Mouse (Mus musculus) adrenal gland, adult 18-20 months (tissue): ENCODE results near the gene Rps24. TPM values are rescaled to one million over a fixed set of nuclear protein-coding genes. Genes with fewer than 3 reads are reported as not detected.

Experiments used
- DNase-seq, 2 experiments: peaks; one replicate each; pipeline ENCODE4 v3.0.0; 2021 to 2022; ENCODE audit warnings: low spot score in 2 of 2
- total RNA-seq, 2 experiments: library from RNA; stranded (reverse); gene quantifications; 1 replicate in 1 of 2; 2 replicates in 1 of 2; pipeline ENCODE4 v1.2.3; 2021

The Rps24 gene
- total RNA-seq, 2 experiments from 2014 or later = 1,551 to 1,745 TPM

DNA sequence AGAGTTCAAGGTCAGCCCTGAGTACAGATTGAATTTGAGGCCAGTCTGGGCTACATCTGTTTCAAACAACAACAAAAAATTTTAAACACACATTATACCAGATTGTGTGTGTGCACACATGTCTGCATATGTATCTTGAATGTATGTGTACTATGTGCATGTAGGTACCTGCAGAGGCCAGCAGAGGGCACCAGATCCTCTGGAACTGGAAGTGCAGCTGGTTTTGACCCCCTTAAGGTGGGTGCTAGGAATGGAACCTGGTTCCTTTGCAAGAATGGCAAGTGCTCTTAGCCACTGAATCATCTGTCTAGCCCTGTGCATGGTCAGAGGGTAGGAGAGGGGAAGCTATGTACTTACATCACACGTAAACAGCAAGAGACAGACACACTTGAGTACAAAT lies 23.3 kb downstream of the Rps24 start:
- no peak for DNase-seq

DNA sequence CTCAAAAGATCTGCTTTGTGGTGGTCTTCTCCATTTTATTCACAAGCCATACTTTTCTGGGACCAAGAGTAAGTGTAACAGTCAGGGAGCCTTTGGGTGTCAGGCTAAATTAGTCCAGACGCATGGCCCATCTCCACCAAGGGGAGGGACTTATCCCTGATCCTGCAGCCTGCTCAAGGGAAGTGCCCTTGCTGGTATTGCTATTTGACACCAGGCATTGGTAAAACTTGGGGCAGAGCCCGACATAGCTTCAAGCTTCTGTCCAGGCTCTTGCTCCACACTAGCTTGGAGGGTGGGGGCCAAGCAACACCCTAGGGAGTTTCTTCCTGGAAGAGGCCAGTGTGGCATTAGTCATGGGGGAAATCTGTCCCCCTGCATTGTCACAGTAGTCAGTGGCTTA lies 23.8 kb downstream of the Rps24 start:
- no peak for DNase-seq

DNA sequence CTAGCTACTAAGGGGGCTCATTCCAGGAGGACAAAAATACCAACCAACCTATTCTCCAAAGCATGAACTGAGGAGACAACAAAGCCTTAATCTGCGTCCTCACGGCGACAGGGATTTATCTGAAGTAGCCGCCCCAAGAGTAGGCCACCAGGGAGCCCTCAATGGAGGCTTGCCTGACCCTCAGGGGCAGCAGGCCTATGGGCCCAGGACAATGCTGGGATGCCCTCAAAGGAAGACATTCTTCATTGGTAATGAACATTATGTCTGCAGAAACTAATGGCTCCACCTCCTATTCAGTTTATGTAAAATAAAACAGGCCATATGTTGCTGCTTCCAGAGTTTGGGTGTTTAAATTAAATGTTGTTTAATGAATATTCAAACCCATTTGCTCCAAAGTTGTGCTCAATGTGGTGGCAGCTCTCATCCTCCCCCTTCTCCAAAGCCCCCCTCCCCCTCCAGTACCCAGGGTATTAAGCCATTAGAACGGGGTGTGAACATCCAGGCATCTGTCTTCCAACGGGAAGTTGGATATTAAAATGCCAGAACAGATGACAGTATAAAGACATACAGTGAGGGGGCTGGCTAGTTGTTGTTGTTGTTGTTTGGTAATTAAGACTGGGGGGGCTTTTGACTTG lies 25.7 kb downstream of the Rps24 start:
- no peak for DNase-seq

DNA sequence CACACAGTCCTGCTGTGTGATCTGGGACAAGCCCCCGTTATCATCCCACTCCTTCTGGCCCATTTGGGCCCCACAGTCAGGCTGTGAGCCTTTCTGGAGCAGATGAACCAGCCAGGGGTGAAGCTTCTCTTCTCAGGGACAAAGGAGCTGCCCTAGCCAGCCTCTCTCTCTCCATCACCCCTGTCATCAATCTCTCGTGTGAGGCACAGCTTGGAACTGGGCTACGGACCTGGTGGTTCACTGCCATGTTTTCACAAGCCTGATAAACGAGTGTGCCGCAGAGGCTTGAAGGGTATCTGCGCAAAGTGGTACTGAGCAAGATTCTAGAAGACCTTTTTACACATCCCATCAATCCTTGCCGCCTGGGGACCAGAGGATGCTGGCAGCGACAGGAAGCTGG lies 34.7 kb downstream of the Rps24 start:
- DNase-seq = no peak

DNA sequence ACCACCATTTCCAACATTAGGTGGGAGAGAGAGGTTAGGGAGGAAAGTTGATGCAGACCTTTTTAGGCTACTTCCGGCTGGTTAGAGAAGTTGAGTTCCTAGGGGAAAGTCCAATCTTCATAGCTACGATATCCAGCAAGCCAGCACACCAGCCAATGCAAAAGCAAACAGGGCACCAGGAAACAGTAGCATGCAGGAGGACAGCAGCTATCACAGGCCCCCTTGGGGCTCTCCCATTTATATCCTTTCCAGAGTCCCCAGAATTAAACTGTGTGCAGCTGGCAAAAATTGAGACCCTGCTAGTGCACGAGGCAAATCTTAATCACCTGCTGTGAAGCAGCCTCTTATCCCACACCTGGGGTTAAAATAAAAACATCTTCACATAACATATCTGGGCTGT lies 38.2 kb downstream of the Rps24 start:
- no peak for DNase-seq

DNA sequence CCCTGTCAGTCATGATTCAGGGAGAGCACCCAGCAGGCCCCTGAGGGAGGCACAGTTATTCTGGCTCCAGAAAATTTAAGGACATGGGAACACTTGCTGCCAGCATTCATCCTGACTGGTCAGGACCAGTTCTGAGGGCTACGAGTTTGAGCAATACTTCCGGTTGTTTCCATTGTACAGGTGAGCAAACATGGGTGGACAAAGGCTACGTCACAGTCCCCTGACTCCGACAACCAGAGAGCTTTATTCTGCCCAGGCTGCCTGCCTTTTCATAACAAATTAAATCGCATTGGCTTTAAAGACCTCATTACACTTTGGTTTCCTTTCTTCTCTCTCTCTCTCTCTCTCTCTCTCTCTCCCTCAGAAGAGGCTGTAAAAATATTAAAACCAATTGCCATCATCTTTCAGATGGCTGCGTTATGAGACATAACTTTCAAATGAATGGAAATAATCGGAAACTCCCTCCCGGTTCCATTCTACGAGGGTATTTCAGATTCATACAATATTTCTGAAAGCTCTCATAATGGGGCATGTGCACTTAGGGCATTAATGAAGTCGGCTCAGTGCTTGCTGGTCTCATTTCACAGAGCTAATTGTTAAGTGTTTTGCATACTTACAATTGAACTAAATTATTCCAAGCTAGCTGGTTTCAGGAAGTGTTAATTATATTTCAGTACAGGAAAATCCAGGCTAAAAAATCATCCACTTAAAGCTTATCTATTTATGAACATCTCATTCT lies 38.9 kb downstream of the Rps24 start:
- no peak for DNase-seq

DNA sequence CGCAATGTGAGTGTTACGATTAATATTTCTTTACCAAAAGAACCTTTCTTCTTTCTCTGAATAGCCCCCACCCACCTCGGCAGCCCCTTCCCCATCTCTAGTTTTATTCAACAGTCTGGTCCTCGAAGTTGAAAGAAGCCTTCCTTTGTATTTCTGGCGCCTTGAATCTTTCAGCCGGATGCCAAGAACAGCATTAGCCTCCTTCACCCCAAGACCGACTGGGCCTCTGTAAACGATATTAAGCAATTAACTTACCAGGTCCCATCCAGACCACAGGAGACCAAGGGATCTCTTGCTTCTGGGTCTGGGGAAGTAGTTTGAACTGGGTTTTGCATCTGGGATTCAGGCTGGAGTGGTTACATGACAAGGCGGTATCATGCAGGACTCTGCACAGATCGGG lies 39.5 kb downstream of the Rps24 start:
- no peak for DNase-seq

DNA sequence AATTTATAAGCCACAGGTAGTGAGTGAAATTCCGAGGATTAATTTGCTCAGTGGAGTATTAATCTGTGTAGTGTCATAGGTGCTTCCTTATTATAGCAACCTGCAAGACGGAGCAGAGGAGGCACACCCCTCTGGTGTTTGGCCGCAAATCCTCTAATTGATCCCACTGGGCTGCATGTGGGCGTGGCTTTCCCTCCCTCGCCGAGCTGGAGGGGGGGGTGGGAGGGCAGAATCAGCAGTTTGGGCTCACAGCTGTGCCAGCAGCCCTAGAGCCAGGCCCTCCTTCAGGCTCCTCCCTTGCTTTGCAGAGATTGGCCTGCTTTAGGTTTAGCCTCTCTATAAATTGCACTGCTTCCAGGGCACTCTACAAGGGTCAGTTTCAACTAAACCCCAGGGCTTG lies 43.3 kb downstream of the Rps24 start:
- no peak for DNase-seq

DNA sequence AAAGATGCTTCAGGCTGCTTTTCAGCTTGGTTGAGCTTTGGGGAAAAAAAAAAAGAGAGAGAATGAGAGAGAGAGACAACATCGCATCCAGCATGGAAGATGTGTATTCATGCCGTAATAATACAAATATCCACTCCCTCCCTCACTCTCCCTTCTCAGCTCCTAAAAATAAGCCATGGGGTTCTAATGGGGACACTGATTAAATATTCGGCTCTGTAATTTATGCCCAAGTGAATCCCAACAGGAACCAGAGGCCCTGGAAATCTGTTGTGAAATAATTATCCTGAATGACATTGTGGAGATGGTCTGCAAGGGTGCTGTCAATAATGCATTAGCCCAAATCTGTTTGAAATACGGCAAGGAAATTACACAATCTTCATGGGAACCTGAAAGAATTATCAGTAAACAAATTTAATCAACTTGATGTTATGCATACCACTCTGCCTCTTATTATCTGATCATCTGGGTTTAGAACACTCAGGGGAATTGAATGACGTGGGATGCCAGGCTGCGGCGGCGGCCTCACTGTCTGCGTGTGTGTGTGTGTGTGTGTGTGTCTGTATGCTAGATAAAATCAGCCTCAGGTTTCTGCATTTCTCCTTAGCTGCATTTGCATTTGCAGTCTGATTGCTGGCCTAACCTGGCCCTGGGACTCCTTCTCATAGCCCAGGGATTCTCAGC lies 48.1 kb downstream of the Rps24 start:
- DNase-seq = no peak

DNA sequence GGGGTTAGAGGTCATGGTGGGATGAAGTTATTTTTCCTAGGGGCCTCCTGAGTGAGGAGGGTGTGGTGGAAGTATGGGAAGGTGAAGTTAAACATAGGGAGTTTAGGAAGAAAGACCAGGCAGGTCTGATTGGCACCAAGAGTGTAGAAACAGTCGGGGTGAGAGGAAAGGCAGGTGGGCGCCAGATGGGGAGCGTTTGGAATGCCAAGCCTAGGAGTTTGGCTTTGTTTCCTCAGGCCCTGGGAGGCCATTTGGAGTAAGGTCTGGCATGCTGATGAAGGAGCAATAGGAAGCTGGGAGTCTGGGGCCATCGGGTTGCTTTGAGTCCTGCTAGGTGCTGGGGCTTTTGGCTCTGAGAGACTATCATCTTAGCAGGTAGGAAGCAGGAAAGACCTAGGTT lies 56.0 kb downstream of the Rps24 start:
- no peak for DNase-seq

DNA sequence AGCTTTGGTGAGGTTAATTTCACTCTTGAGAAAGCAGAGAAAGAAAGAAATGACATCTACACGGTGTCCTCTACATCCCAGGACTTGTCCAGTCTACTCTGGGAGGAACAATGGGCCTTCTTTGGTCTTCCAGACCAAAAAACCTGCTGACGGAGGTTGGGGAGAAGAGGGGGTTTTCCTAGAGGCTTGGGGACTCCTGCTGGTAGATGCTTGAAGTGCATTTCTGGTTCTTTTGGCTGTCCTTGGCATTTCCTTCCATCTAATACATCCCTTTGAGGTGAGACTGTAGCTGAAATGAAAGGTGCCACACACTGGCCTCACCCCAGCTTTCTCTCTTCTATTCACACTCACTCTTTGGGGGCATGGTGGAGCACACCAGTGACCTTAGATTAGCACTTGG lies 57.1 kb downstream of the Rps24 start:
- DNase-seq = peak; percentile 19 to 30

Other genes starting within 250 kb of the Rps24 start
- 10 to 100 TPM; 35.7 to 51.6 TPM for gene Dlg5, start 241.2 kb upstream of the Rps24 start, total RNA-seq
- gene E330034G19Rik, start 193.9 kb upstream of the Rps24 start, total RNA-seq = not detected
- gene Polr3a, start 67 bp upstream of the Rps24 start, total RNA-seq = 10 to 100 TPM; 15.6 to 19.4 TPM